Mouse (Mus musculus) B cell, adult 62 days (primary cell): ENCODE results near the gene Kat2b. TPM values are rescaled to one million over a fixed set of nuclear protein-coding genes. Genes with fewer than 3 reads are reported as not detected.

Experiments used
- total RNA-seq: library from RNA; stranded (reverse); gene quantifications from 4 replicates; pipeline ENCODE4 v1.2.4, GENCODE M21; 2023

The Kat2b gene
- 28.3 to 49.5 TPM (median 39.7 TPM) in 4 replicates for total RNA-seq

DNA sequence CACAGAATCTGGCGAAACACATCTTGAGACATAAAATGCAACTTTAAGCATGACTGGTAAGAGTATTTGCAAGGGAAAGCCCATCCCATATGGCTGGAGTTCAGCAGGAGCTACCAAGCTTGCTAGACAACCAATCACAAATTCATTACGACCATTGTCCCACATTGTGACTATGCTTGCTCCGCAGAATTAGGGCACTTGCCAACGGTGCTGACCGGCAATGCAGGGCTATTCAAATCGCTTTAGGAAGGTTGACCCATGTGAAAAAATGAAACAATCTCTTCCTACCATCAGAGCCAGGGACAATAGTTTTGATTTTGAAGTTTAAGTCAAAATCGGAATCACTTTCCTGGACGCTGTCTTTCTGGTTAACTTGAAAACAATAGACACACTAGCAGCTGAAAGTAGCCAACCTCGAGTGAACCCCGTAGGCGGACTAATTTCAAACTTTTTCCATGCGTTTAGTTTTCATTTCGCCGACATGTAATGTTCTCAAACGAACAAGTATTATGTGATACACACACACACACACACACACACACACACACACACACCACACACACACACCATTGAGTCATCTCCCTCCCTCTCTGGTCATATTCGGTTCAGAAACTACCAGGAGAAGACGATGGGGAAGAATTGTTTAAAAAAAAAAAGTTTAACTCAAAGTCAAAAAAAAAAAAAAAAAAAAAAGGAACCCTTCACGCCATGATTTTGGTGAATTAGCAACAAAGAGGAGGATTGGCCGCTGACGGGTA, at the start of gene Kat2b:
Gene Kat2b, plus strand, starts transcription at position 701 of the 758 bp plus-strand sequence.

DNA sequence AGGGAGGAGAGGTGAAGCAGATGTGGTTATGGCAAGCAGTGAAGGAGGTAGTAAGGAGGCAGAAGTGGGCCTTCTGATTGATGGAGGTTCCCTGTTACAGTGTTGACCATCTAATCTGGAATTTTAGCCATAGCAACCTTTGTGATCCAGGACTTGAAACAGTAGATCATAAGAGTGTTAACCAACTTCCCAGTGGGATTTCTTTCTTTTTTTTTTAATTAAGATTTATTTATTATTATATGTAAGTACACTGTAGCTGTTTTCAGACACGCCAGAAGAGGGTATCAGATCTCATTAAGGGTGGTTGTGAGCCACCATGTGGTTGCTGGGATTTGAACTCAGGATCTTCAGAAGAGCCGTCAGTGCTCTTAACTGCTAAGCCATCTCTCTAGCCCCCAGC, 27.3 kb upstream of the Kat2b start, which contains the start of gene Pp2d1:
Gene Pp2d1, minus strand, starts transcription at position 101 of the 400 bp plus-strand sequence.

DNA sequence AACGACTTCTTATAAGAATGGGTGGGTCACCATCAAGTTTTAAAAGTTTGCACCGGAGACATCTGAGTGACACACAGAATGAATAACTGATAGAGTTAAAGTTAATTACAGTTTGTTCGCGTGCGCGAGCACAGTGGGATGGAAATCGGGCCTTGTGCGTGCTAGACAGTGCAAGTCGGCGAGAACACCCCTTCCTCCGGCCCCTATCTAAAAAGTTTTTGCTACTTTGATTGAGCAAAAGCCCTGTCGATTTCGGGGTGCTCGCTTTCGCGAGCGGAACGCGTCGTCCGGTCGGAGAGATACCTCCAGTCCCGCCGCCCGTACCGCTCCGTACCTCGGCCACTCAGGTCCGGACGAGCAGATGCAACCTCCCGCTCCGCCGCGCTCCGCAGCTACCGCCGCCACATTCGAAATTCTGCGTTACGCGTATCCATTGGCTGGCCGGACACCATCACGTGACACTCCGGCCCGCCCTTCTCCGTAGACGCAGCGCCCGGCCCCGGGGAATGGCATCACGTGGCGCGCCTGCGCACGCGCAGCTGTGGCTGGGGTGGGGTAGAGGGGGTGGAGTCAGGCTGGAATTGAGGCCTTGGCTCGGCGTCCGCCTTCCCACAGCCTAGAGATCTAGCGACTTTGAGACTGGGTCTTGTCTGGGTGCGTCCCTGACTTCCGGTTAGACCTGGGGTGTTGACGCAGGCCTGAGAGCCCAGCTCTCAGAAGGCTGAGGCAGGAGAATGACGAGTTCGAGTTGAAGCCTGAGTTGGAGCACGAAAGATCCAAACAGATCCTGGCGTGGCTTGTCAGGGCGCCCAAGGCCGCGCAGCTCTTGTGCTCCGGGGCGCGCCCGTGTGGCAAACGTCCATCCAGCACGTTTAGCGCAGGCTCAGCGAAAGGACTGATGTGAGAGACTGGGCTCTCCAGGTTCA, 122.5 kb downstream of the Kat2b start, which contains the start of gene Sgo1:
Gene Sgo1, minus strand, starts transcription at position 457 of the 926 bp plus-strand sequence.

Other genes starting within 250 kb of the Kat2b start
- gene Efhb, start 103.5 kb upstream of the Kat2b start, total RNA-seq = 0.39 to 0.63 TPM (median 0.53 TPM) in 4 replicates
- 82.2 to 86.4 TPM (median 85.3 TPM) in 4 replicates for gene Rab5a, start 87.6 kb upstream of the Kat2b start, total RNA-seq
- not detected in 4 replicates for gene Pp2d1, start 27.4 kb upstream of the Kat2b start, total RNA-seq
- gene Sgo1, start 122.5 kb downstream of the Kat2b start, total RNA-seq = 0.37 to 0.73 TPM (median 0.53 TPM) in 4 replicates